Mouse (Mus musculus) spleen, adult 2 months (tissue): Measurements from ENCODE around the gene Ptprf.

Experiments
- CTCF ChIP-seq: fragments of 200-500 bp; IDR thresholded peaks from 2 replicates; pipeline ENCODE4 v1.5.1; 2011; ENCODE audit warnings: mild to moderate bottlenecking, inconsistent platforms; ENCODE audit not compliant: insufficient read depth, insufficient read length, insufficient replicate concordance; ENCODE audit errors: extremely low read depth
- POLR2A ChIP-seq: fragments of 200-500 bp; IDR thresholded peaks from 2 replicates; pipeline ENCODE4 v1.6.1; 2011; ENCODE audit warnings: low read depth, low read length, inconsistent platforms

DNA sequence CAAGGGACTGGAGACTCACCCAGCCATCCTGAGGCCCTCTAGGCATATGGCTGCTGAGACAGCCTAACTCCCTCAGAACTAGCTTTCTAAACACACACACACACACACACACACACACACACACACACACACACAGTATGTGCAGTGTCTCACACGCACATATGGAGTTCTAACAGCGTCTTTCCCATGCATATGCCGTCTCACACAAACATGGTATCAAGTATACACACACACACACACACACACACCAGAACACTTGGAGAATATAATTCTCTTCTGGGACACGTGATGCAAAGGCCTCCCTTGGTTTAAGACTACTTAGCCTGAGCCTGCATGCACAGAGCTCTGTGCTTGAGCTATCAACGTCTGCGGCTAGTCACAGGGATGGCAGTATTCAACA is 59.3 kb downstream of the Ptprf start:
- TF ChIP-seq CTCF (no peak), POLR2A (no peak)
